Mouse (Mus musculus): ENCODE measurements around the gene Fgd2.

DNA sequence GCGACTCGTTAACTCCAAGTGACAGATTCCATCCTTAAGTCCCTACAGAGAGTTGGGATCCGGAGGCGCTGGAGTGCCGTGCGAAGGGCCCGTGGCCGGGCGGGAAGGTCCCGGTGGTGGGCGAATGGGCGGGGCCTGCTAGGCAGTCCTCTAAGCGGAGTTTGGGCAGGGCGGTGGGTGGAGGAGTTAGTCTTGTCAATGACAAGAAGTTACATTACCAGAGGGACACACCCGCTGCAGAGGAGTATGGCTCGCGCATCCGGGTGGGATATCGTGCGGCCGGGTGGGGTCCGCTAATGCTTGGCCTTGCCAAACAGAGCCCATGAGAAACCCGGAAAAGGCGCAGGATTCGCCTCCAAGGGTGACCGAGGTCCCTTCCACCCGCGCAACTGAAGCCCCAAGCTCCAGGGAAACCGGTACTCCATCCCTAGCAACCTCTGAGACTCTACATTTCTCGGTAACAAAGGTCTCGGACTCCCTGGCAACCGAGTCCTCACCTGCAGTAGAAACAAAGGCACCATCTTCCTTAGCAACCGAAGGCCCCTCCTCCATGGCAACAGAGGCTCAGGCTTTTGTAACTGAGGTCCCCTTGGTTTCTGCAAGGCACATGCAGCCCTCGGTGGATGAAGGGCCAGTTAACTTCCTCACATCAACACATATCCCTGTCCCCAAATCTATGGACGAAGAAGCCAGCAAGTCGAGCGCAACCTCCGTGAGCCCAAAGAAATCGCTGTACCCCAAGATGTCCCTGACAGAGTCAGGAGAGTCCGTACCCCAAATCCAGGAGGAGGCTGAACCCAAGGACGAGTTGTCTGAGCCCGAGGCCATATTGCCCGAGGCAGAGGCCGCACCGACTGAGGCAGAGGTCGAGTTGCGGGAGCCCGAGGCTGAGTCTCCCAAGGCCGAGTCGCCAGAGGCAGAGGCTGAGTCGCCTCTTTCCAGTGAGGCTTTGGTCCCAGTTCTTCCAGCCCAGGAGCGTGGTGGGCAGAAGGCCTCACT, 33.9 kb upstream of the Fgd2 start:
- TF ChIP-seq GATA1 (IDR thresholded peaks at IDR 0.05; ENCODE audit: borderline replicate concordance, low read length) (no peak), FLI1 (IDR thresholded peaks at IDR 0.05; ENCODE audit: low read length) (no peak)
